Mouse (Mus musculus): ENCODE data around the gene Nfkb1.

Nfkb1 gene

DNA sequence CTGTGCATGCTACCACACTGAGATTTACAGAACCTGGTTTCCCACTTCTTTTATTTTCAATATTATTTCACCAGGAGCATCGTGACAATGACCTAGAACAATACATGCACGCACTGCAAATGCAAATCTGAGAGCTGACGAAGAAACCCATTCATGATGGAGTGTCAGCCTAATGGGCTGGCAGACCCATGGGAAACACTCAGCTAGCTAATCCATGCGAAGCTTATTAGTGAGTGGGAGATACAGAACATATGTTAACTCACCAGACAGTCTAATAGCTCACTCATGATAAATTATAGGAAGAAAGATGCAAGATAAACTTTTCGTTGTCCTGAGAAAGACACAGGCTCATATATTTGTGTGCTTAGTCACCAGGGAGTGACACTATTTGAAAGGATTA, 19.2 kb downstream of the Nfkb1 start:
- DNase-seq (ENCODE audit: low read depth, low spot score): no peak

DNA sequence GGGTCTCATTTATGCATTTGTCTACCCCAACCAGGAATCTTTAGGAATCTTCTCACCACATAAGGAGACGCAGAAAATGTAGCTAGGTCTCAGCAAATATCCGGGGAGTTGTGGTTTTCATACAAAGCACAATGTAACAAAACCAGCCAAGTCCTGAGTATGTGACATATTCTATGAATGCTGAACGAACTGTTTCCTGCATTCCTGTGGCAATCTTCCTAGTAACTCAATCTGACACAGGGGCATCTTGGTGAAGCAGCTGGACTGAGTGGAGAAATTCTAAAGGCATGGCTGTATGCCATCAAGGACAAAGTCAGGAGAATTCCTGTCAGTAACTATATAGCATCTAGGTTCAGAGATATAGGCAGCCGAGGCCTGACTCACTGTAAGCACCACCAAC, 20.5 kb downstream of the Nfkb1 start:
- DNase-seq (ENCODE audit: low read depth, low spot score): no peak

DNA sequence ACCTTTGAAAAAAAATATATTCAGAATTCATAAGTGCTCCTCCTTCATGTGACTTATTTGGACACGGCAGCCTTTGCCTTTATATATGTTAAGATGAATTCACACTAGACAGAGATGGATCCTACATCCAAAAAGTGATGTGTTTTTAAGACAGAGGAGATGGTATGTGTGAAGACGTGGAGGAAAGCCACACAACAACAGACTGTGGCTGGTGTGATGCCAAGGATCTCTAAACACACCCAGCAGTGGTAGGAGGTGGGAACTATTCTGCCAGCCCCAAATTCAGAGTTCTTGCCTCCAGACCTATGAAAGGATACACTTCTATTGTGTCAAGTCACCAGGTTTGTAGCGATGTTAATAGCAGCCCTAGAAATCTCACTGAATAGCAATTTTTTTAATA, 24.3 kb downstream of the Nfkb1 start:
- no peak for DNase-seq (ENCODE audit: low read depth, low spot score)

DNA sequence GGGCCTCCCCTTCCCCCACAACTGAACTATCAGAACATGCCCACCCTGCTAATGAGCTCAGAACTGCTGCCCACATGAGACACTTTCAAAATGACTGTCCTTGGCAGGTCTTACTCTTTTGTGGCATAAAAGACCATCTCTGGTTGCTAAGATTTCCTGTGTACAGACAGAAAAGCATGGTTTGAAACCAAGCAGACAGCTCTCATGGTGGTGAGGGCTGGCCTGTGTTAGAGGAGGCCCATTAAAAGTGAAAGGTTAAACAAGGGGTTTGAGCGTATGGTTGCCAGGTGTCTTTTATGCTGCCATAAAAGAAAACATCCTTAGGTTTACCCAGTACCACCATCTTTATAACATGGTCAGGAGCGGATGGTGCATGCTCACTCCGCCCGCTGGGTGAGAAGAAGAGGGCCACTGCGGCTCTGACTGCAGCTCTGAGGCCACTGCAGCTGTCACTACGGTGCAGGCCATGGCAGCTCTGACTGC, 25.5 kb downstream of the Nfkb1 start:
- no peak for DNase-seq (ENCODE audit: low read depth, low spot score)

DNA sequence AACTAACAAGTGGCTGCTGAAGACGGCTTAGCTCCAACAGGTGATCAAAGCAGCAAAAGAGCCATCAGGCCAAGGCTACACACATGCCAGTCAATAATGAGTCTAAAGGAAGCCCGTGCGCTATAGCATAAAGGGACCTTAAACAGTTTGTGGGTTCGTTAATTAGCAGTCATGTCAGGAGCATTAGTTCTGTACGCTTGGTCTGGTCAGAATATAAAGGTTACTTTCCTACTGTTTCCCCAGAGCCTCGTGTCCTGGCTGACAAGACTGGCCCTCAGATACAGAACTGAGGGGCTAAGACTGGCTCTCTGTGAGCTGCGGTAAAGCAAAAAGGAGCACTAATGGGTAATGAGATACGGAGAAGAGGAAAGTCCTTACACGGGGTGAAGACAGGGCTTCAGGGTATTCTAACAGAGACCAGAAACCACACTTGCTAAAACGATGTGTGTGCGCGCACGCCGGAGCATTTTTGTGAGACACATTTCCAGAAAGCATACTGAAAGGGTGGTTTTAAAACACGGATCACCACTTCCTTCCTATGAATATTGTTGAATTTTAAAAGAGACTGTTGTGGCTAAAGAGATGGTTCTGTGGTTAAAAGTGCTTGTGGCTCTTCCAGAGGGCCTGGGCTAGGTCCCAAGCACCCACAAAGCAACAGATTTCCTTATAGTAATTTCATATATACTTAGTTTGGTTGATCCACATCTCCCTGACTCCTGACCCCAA, 29.0 kb downstream of the Nfkb1 start:
- no peak for DNase-seq (ENCODE audit: low read depth, low spot score)

DNA sequence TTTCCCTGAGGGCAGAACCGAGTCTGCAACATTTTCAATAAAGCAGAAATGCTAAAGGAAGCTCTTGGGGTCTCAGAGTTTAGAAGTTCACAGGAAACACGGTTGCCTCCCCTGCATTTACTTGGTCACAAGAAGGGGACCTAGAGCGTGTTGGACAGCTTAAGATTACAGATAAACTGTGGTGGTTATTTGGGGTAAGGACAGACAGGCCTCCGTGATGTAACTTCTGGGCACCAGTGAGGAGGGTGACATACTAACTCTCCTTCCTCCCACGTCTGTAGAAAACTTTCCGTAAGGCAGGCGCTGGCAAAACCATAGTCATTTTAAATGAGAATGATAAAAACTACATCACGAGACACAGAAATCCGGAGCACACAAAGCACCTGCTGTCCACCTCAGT, 29.6 kb downstream of the Nfkb1 start:
- DNase-seq (ENCODE audit: low read depth, low spot score): no peak

DNA sequence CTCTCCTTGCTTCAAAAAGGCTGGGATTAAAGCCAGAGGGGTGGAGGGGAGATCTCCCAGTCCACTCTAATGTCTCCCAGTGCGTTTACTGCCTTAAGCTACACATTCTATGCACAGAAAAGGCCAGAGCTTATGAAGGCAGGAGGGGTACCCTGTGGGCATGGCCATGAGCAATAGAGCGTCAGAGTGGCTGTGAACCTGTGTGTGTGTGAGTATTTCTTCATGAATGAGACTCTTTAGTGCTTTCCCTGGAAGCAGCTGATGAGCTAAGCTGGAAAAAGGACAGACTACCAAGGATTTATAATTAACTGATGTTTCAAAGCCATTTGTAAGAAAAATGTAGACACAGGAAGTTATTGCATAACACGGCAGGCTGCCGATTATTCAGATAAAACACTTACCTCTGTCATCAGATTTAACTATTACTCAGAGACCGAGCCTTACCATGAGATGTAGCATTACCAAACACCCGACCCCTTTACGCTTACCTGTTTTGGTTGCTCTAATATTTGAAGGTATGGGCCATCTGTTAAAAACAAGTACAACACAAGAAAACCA, 32.7 kb downstream of the Nfkb1 start:
- DNase-seq (ENCODE audit: low read depth, low spot score): no peak

DNA sequence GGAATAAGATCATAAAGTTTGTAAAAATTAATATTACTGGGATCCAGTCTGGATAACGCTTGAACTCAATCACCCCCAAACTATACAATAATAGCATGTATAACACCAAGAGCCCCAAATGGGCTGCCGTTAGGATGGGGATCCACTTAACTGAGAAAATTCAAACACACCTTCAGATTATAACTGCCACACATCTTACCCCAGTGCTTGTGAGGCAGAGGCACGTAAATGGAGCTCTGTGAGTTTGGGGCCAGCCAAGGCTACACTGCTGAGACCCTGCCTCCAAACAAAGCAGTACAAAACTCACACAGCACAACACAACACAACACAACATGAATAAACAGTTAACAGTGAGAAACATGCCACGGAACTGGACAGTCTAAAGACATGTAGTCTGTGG, 35.2 kb downstream of the Nfkb1 start:
- no peak for DNase-seq (ENCODE audit: low read depth, low spot score)

DNA sequence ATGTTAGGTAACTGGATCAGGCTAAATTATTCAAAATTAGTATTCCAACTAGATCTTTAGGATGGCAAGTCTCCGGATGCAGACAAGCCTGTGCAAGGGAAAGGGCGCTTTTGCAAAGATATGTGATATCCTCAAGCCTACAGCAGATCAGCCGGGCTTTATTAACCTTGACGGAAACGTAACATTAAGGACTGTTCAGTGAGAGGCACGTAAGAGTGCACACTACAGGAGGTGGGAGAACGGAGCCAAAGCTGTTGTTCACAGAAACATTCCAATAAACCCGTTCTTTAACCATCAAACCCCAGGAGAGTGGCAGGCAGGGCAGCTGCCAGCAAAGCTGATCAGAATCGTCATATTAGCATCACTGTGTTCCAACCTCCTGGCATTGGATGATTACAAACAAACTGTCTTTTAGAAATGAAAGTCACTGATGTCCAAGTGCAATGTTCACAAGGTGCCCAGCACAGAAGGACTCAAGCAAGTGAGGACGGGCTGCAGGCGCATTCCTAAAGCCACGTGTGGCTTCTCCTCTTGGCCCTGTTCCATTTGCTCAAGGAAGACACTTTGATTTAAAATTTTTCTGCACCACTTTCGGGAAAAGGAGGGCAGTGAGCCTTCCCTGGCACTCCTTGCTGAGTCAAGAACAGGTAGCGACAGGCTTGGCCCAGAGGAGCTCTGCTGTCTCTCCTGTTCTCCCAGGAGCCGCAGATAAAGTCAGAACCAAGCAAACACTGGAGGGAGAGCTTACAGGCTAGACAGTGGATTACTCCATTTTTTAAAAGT, 40.4 kb downstream of the Nfkb1 start:
- DNase-seq (ENCODE audit: low read depth, low spot score): no peak

DNA sequence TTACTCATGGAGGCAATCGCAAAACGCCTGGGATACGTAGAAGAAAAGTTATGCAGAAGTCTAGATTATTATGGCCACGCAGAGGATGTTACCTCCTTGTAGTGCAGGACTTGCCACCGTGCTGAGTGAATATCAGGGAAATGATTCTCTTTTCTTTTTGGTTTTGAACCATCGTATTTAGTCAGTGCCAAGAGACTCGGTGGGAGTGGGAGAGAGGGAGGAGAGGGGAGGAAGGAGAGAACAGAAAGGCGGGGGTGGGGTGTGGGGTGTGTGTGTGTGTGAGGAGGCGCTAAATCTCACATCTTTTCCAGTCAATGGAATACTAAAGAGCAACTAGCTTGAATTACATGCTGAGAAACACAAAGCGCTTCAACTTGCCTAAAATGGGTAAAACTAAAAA, 41.5 kb downstream of the Nfkb1 start:
- DNase-seq (ENCODE audit: low read depth, low spot score): no peak

DNA sequence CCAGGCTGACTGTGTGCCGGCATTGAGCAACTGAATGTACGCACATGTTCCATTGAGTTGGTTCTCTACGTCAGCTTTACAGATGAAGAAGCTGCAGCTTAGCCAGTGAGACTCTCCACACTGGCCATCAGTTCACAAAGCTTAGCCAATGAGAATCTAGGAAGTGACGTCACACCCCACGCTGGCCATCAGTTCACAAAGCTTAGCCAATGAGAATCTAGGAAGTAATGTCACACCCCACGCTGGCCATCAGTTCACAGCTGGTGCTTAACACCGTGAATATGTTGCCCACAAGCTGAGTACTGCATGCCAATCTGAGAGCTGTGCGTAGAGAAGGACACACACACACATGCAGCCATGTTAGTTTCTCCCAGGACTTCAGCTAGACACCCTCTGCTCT, 42.8 kb downstream of the Nfkb1 start:
- DNase-seq (ENCODE audit: low read depth, low spot score): peak; percentile 25

DNA sequence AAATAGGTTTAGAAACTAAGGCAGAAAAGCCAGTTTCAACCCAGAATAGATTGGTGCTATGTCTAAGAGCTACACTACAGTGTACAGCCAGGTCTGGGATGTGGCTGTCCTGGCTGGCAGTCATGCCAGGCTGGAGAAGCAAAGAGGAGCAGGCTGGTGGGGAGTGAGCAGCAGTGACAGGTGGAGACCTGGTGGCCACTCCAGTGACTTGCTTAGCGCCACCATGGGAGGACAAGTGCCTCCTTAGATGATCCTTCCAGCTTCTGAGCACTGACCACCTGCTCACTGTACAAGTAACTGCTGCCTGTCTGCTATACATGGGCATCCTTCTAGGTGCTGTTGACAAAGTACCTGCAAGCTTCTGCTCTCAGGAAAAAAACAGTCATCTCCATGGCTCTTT, 44.7 kb downstream of the Nfkb1 start:
- DNase-seq (ENCODE audit: low read depth, low spot score): no peak

DNA sequence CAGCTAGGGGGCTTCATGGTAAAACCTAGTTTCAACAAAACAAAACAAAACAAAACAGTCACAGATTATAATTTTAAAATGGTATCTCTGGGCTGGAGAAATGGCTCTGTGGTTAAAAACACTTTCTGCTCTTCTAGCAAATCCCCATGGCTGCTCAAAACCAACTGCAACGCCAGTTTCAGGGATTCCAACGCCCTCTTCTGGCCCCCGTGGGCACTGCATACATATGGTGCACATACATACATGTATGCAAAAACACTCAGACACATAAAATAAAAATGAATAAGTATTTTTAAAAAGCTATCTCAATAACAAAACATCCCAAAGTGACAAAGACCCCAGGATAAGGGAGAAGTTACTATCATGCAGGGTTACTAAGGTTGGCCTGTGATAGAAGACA, 46.4 kb downstream of the Nfkb1 start:
- no peak for DNase-seq (ENCODE audit: low read depth, low spot score)

DNA sequence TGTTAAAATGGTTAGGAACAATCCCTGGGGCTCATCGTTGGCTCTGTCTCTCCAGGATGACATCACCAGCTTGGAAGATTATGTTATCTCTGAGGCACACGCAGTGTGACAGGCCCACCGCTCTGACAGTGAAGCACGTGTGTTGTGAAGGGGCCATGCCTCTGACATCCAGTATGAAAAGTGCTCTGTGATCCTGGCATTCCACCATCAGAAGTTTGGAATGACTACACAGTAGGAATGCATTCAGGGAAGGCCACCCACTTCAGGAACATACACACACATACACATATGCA, 49.8 kb downstream of the Nfkb1 start:
- DNase-seq (ENCODE audit: low read depth, low spot score): no peak

DNA sequence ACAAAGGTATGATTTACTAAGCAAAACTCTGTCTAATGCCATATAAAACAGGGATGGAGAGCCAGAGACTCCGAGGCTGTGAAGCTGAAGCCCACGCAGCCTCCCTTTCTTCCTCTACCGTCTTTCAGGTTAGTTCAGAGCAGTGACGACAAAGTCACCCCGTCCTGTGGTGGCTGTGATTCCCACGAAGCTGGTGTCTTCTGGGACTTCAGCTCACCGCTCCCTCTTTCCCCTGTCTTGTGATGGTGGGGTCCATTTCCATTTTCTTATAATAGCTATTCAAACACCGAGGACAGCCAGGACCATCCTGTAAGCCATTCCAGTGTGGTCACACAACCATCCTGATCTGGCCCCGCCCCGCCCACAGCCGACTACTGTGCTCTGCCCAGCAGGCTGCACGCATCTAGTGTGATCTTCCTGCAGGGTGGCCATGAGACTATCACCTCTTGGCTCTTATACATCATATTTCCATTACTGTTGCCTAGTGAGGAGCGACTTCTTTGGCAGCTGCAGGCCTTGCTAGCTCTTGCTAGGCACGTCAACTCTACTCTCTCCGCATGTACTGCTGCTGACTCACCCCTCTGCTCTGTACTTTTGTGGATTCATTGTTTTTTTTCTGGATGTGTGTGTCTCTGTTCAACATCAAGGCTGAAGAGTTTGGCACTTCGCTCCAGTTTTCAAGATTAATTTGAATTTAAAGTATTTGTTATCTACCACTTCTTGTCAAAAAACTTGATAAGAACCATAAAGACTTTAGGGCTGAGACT, 50.3 kb downstream of the Nfkb1 start:
- no peak for DNase-seq (ENCODE audit: low read depth, low spot score)

DNA sequence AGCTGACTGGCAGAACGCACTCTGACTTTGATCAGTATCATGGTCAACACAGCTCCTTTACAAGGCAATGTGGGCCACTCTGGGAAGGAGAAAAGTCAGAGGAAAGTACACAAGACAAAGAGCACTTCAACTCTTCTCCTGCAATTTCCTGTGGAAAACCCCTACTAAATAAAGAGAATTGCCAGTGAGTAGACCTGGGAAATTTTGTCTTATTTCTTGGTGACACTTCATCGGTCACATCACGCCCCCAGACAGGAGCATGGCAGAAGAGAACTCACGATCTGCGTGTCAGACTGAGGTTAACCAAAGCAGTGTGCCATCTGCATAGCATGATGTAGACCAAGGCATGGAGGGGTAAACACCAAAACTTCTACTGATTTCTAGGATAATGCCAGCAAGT, 51.1 kb downstream of the Nfkb1 start:
- no peak for DNase-seq (ENCODE audit: low read depth, low spot score)

DNA sequence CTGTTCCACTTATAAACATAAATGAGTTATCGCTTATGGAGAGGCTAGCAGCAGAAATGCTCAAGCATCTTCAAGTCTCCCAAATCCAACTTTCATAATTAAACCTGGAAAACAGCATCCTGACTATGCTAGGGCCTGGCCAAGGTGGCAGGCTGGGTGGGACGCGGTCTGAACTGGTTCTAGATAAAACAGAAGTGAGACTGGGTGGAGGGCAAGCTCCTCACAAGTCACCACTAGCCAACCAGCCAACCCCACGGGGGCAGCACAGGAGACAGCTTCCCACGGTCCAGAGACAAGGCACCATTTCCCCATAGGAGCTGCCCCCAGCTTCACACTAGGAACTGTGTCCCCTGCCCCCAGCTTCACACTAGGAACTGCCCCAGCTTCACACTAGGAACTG, 53.8 kb downstream of the Nfkb1 start:
- DNase-seq (ENCODE audit: low read depth, low spot score): no peak

DNA sequence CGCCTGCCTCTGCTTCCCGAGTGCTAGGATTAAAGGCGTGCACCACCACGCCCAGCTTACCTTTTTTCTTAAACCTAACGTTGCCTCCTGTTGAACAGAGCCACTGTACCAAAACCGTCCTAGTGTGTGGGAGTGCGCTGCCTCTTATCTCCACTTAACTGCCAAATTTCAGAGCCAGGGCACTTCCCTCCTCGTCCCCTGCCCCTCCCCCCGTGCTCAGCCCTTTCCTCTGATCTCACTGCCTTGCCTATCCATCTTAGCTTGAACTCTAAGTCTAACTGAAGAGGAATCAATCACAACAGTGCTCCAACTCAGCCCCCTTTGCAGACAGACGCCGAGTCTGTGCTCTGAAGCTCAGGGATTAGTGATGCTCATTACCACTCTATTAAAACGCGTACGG, 54.9 kb downstream of the Nfkb1 start:
- peak; percentile 42 for DNase-seq (ENCODE audit: low read depth, low spot score)

DNA sequence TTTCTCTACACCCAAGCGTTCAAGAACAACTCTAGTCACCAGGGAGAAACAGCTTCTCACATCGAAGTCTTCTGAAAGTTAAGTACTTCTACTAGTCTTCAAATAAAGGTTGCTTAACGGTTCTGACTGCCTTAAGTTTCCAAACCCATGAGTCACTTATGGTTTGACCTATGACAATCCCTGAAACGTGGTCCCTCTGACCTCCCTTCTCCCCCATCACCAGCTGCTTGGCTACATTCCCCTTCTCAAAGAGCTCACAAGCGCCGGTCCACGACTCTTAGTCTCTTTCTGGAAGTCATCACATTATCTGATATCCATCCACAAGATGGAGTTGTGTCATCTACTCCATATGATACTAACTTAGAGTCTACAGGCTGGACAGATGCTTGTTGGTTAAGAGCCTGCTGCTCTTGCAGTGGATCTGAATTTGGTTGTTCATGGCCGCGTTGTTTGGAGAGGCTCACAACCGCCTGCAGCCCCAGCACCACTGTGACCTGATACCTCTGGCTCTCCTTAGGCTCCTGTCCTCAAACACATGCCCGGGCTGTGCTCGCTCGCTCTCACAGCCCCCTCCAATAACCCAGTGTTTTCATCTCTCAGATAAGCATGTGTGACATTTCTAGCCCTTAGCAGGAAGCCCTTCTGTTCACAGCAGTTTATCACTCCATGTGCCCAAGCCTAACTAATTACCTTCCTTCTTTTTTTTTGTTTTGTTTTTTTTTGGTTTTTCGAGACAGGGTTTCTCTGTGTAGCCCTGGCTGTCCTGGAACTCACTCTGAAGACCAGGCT, 55.5 kb downstream of the Nfkb1 start:
- no peak for DNase-seq (ENCODE audit: low read depth, low spot score)

DNA sequence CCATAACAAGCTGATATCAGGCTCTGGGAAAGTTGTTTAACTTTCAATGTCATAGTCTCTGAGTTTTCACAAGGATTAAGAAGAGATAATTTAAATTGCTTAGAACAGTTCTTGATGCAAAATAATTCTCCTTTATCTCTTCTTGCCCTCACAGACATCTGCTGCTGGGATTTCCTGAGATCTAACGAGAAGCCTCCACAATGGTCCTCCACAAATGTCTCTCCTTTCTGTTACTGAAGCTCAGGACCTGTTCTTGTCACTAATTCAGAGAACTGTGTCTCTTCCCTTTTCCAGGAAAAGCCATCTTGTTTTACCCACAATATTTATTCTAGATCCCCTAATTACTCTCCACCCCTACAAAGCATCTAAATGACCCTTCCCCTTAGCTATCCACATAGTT, 56.3 kb downstream of the Nfkb1 start:
- no peak for DNase-seq (ENCODE audit: low read depth, low spot score)

DNA sequence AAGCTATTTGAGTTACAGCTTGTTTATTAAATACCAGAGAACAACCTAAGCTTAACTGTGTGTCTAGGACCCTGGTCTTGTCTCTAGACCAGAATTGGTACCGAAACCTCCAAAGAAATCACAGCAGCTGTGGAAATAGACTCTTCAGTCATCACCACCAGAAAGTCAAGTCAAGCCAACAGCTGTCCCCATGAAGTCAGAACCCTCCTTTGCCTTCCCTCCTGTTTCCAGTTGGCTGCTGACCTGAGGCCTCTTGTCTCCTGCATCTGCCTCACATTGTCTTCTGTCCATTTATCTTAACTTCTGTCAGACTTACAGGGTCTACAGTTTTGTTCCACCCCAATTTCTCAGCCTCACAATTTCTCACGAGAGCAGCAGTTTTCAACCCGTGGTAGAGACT, 57.1 kb downstream of the Nfkb1 start:
- DNase-seq (ENCODE audit: low read depth, low spot score): no peak

DNA sequence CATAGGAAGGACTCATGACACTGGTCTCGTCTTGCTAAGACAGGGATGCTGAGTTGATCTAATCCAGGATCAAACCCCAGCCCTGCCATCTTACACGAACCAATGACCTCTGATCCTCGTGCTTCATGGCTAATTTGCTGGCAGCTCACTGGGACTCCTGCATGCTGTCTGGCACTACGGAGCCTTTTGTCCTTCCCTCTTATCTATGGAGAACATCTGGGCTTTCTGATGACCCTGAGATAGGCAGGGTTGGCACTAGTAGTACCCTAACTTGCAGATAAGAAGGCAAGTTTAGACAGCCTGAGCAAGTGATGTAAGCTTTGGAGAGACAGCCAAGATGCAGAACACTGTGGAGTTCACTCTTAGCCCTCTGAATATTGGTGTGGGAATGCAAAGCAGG, 59.5 kb downstream of the Nfkb1 start:
- DNase-seq (ENCODE audit: low read depth, low spot score): no peak

Data from ES-CJ7 (cell line).